Mouse (Mus musculus): ENCODE results near the gene Lbh. TPM values are rescaled to one million over a fixed set of nuclear protein-coding genes. Genes with fewer than 3 reads are reported as not detected.

Gene Lbh
- 342 TPM for polyA plus RNA-seq (2014; fragmentation: Illumina TruSeq; extraction: RNeasy Lipid Tissue Mini Kit (QIAGEN cat#74804); ENCODE audit: low read depth, low replicate concordance)

GRCm38 (mm10) chr17:72918053-72918452 is at the start of gene Lbh:
Lbh (plus strand) TSS chr17:72918305.

Other genes with a start within 250 kb of the Lbh start
- gene Ypel5, start 81.9 kb upstream of the Lbh start, polyA plus RNA-seq (2014; fragmentation: Illumina TruSeq; extraction: RNeasy Lipid Tissue Mini Kit (QIAGEN cat#74804); ENCODE audit: low read depth, low replicate concordance): 28.3 TPM
- 91.8 TPM for gene Lclat1, start 189.7 kb downstream of the Lbh start, polyA plus RNA-seq (2014; fragmentation: Illumina TruSeq; extraction: RNeasy Lipid Tissue Mini Kit (QIAGEN cat#74804); ENCODE audit: low read depth, low replicate concordance)

Data from heart, adult 10 weeks (tissue).